8 mouse cellular contexts compared by ENCODE assay signal in the genomic region with DNA sequence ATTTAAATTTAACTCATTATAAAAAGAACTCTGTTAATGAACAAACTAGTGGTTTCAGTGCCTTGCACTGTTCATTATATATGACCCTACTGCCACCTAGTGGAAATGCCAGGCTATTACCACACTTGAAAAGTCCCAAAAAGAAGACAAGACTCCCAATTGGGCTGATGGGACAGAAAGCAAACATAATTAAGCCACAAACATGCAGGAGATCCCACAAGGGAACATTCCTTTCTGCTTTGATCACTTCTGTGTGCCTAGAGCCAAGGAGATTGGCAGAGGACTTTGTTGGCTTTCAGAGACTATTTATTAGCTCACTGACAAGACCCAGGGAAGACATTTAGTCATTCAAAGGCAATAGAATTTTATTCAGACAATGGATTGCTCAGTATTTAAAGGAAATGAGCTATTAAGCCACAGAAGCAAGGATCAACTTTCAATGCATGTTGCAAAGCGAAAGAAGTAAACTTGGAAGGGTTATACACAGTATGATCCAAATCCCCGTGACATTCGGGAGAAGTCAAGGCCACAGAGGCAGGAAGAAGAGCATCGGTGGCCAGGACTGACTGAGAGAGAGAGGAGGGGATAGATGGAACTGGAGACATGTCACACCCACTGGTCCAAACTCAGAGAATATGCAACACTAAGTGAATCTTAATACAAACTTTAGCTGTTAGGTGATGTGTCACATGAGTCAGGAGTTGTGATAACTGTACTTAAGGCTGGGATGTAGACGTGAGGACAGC. TPM values are rescaled to one million over a fixed set of nuclear protein-coding genes. Genes with fewer than 3 reads are reported as not detected.
DNase-seq lines count a peak whose midpoint lies in the region; ATAC-seq and TF ChIP-seq lines count a peak whose summit lies in the region.

No protein-coding gene starts in this region.

- no peaks in the 10 kb centered on the region for H3K27me3 ChIP-seq in liver, embryonic 11.5 days (replicated peaks; ENCODE audit: control insufficient read depth, insufficient read depth, low read length)
- no peaks in the 10 kb centered on the region for H3K27me3 ChIP-seq in hindbrain, postnatal 0 days (ENCODE audit: insufficient read depth, low read length)
- H3K27me3 ChIP-seq in midbrain, embryonic 12.5 days: no peaks in the 10 kb centered on the region

- DNase-seq in liver: peak; percentile 47
- no peak for DNase-seq in liver, embryonic 11.5 days (ENCODE audit: low spot score)
- peak; percentile 80 for DNase-seq in brain, embryonic 14.5 days (ENCODE audit: low read depth)
- peak; percentile 86 for DNase-seq in hindbrain, postnatal 0 days (ENCODE audit: low spot score)
- DNase-seq in layer of hippocampus, postnatal 25 days (ENCODE audit: extremely low spot score in 1 of 2, low spot score in 1 of 2): peak; percentile 25 to 55
- DNase-seq in spleen, postnatal 4 days (ENCODE audit: low spot score in 2 of 2): peak; percentile 37 to 68

- H3K27ac ChIP-seq in liver, embryonic 11.5 days (ENCODE audit: low read depth, low read length): no peak overlapping the region
- H3K27ac ChIP-seq in hindbrain, postnatal 0 days: no peak overlapping the region
- H3K27ac ChIP-seq in midbrain, embryonic 12.5 days (replicated peaks): no peak overlapping the region

- no peak for ATAC-seq in liver, embryonic 11.5 days (replicated peaks; ENCODE audit: low FRiP score)
- ATAC-seq in erythroblast, adult 5-6 weeks (replicated peaks; ENCODE audit: low FRiP score, poor library complexity, severe bottlenecking): peak; percentile 83
- ATAC-seq in hindbrain, postnatal 0 days: peak; percentile 76
- peak; percentile 54; the same call in 1 of the 2 replicates for ATAC-seq in midbrain, embryonic 12.5 days (ENCODE audit: low FRiP score, low read depth)

- no peak overlapping the region for H3K4me2 ChIP-seq in liver, embryonic 11.5 days
- H3K4me2 ChIP-seq in hindbrain, postnatal 0 days (ENCODE audit: low read depth, low read length): no peak overlapping the region
- H3K4me2 ChIP-seq in midbrain, embryonic 12.5 days (replicated peaks): no peak overlapping the region

- no peaks in the 10 kb centered on the region for H3K4me1 ChIP-seq in liver, embryonic 11.5 days (replicated peaks; ENCODE audit: control insufficient read depth, insufficient read depth, low read length)
- no peaks in the 10 kb centered on the region for H3K4me1 ChIP-seq in hindbrain, postnatal 0 days (ENCODE audit: insufficient read depth, low read length)
- no peaks in the 10 kb centered on the region for H3K4me1 ChIP-seq in midbrain, embryonic 12.5 days

- peaks cover 5% of the 10 kb centered on the region; the same call in 1 of the 2 replicates for H3K9me3 ChIP-seq in liver, embryonic 11.5 days (ENCODE audit: control insufficient read depth, low read length)
- 0 out of 2 replicates have a peak, but pooled peaks cover 7% of the 10 kb centered on the region for H3K9me3 ChIP-seq in hindbrain, postnatal 0 days (ENCODE audit: low read length)
- 0 out of 2 replicates have a peak, but pooled peaks cover 8% of the 10 kb centered on the region for H3K9me3 ChIP-seq in midbrain, embryonic 12.5 days

- no peak for TF ChIP-seq POLR2A in brain, embryonic 14.5 days (IDR thresholded peaks at IDR 0.05; ENCODE audit: borderline replicate concordance, extremely low read depth, insufficient read depth, insufficient read length, poor library complexity, severe bottlenecking)

- TF ChIP-seq CTCF in brain, embryonic 14.5 days (IDR thresholded peaks at IDR 0.05; ENCODE audit: borderline replicate concordance, extremely low read depth, insufficient read depth, insufficient read length): peak; percentile 61; the same call in 1 of the 2 replicates
- TF ChIP-seq CTCF in hindbrain, postnatal 0 days (IDR thresholded peaks at IDR 0.05; ENCODE audit: low read depth): peak; percentile 89

- H3K4me3 ChIP-seq in liver, embryonic 11.5 days (ENCODE audit: low read depth, low read length): no peak overlapping the region
- no peak overlapping the region for H3K4me3 ChIP-seq in hindbrain, postnatal 0 days (ENCODE audit: low read length)
- H3K4me3 ChIP-seq in midbrain, embryonic 12.5 days: no peak overlapping the region

- H3K36me3 ChIP-seq in liver, embryonic 11.5 days (ENCODE audit: control insufficient read depth, insufficient read depth, low read length): 0 out of 2 replicates have a peak, but pooled peaks cover 3% of the 10 kb centered on the region
- H3K36me3 ChIP-seq in hindbrain, postnatal 0 days (ENCODE audit: insufficient read depth, low read length): no peaks in the 10 kb centered on the region
- H3K36me3 ChIP-seq in midbrain, embryonic 12.5 days: no peaks in the 10 kb centered on the region

- no peak overlapping the region for H3K9ac ChIP-seq in liver, embryonic 11.5 days (ENCODE audit: low read depth, low read length)
- no peak overlapping the region for H3K9ac ChIP-seq in hindbrain, postnatal 0 days (replicated peaks; ENCODE audit: low read length)
- H3K9ac ChIP-seq in midbrain, embryonic 12.5 days (replicated peaks): no peak overlapping the region

- 79% methylated on average over 5 of the region's 5 CpGs for WGBS in liver, embryonic 11.5 days
- 71% methylated on average over 5 of the region's 5 CpGs for WGBS in hindbrain, postnatal 0 days
- 81% methylated on average over 5 of the region's 5 CpGs for WGBS in midbrain, embryonic 12.5 days

RNA-seq across cellular contexts. Expression of gene Smyd3, which starts 40.5 kb away (rescaled TPM):
- 14.0 and 17.3 TPM in 2 replicates for polyA plus RNA-seq in liver, embryonic 11.5 days (2014; fragmentation: Nextera tagmentation; extraction: Ambion mirVana)
- 10.5 and 12.6 TPM in 2 replicates for polyA plus RNA-seq in brain, embryonic 14.5 days (2012; rRNA removed)
- 3.3 and 6.0 TPM in 2 replicates for total RNA-seq in erythroblast, adult 5-6 weeks (2015; ENCODE audit: low replicate concordance)
- 2.1 and 10.3 TPM in 2 replicates for total RNA-seq in erythroblast, adult 5-6 weeks (2017; ENCODE audit: low replicate concordance)
- total RNA-seq in hindbrain, postnatal 0 days (2014; rRNA removed): 15.4 and 17.9 TPM in 2 replicates
- 23.3 and 26.1 TPM in 2 replicates for polyA plus RNA-seq in hindbrain, postnatal 0 days (2015; fragmentation: Nextera tagmentation; extraction: Ambion mirVana)
- 10 to 100 TPM; 19.7 to 20.4 TPM for total RNA-seq in layer of hippocampus, postnatal 25 days (2021)
- 12.2 and 14.3 TPM in 2 replicates for polyA plus RNA-seq in midbrain, embryonic 12.5 days (2016; fragmentation: Nextera tagmentation; extraction: Ambion mirVana)
